Mouse (Mus musculus) spleen, adult 2 months (tissue): ENCODE data around the gene Lrrc8b. TPM values are rescaled to one million over a fixed set of nuclear protein-coding genes. Genes with fewer than 3 reads are reported as not detected.

Experiments used
- DNase-seq, 2 experiments: peaks; one replicate each; pipeline versions ENCODE4 v3.0.0 to v3.0.0-alpha.2; 2012 to 2021; ENCODE audit warnings: low spot score in 2 of 2, low read depth in 1 of 2
- H3K27ac ChIP-seq: fragments of 200-500 bp; 2 replicates; pipeline ENCODE4 v1.5.1; 2012; ENCODE audit warnings: low read length, inconsistent platforms; ENCODE audit not compliant: insufficient read depth
- H3K27me3 ChIP-seq: fragments of 200-500 bp; 2 replicates; pipeline ENCODE4 v1.6.1; 2012; ENCODE audit warnings: mild to moderate bottlenecking, moderate library complexity, low read length, inconsistent platforms; ENCODE audit not compliant: control insufficient read depth, insufficient read depth
- H3K36me3 ChIP-seq: fragments of 200-500 bp; 2 replicates; pipeline ENCODE4 v1.6.1; 2012; ENCODE audit warnings: mild to moderate bottlenecking, low read length, inconsistent platforms; ENCODE audit not compliant: control insufficient read depth, insufficient read depth
- H3K4me1 ChIP-seq: fragments of 200-500 bp; 2 replicates; pipeline ENCODE4 v1.6.1; 2011; ENCODE audit warnings: inconsistent platforms; ENCODE audit not compliant: control insufficient read depth, insufficient read depth, insufficient read length
- H3K4me3 ChIP-seq: fragments of 200-500 bp; 2 replicates; pipeline ENCODE4 v1.5.1; 2011; ENCODE audit warnings: mild to moderate bottlenecking, inconsistent platforms; ENCODE audit not compliant: insufficient read depth, insufficient read length; ENCODE audit errors: extremely low read depth
- CTCF ChIP-seq: fragments of 200-500 bp; IDR thresholded peaks from 2 replicates; pipeline ENCODE4 v1.5.1; 2011; ENCODE audit warnings: mild to moderate bottlenecking, inconsistent platforms; ENCODE audit not compliant: insufficient read depth, insufficient read length, insufficient replicate concordance; ENCODE audit errors: extremely low read depth
- POLR2A ChIP-seq: fragments of 200-500 bp; IDR thresholded peaks from 2 replicates; pipeline ENCODE4 v1.6.1; 2011; ENCODE audit warnings: low read depth, low read length, inconsistent platforms
- WGBS: fragments of 180-500 bp; shearing (Covaris S2); methylation state at CpG from one replicate; pipeline ENCODE4 v1.1.7; 2018; 5-methylcytosine and 5-hydroxymethylcytosine counted together
- polyA plus RNA-seq: library from polyadenylated mRNA; depleted of rRNA; stranded (reverse); fragments of >200 nt; gene quantifications from 2 replicates; pipeline ENCODE4 v1.2.3, GENCODE M21; 2012

The Lrrc8b gene
- polyA plus RNA-seq, 1 experiment: 3.0 TPM

DNA sequence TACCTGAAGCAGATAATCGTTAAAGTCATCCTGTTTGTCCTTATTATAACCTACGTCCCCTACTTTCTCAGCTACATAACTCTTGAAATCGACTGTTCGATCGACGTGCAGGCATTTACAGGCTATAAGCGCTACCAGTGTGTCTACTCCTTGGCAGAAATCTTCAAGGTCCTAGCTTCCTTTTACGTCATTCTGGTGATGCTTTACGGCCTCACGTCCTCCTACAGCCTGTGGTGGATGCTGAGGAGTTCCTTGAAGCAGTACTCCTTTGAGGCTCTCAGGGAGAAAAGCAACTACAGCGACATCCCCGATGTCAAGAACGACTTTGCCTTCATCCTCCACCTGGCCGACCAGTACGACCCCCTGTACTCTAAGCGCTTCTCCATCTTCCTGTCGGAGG lies 65.0 kb downstream of the Lrrc8b start:
- TF ChIP-seq CTCF (no peak), POLR2A (no peak)
- no peak overlapping the region for H3K4me3 ChIP-seq
- no peaks in the 10 kb centered on the region for H3K27me3 ChIP-seq
- no peaks in the 10 kb centered on the region; the same call in 1 of the 2 replicates for H3K36me3 ChIP-seq
- WGBS: 96% methylated on average over 17 of the region's 17 CpGs
- no peaks in the 10 kb centered on the region for H3K4me1 ChIP-seq
- DNase-seq: no peak
- no peak overlapping the region for H3K27ac ChIP-seq

- WGBS: 85% methylated on average over 2 of the region's 2 CpGs
- TF ChIP-seq CTCF: no peak
- TF ChIP-seq POLR2A: no peak
Observed at GRCm38 (mm10) chr5:105483632-105484031, 68.1 kb downstream of the Lrrc8b start.

DNA sequence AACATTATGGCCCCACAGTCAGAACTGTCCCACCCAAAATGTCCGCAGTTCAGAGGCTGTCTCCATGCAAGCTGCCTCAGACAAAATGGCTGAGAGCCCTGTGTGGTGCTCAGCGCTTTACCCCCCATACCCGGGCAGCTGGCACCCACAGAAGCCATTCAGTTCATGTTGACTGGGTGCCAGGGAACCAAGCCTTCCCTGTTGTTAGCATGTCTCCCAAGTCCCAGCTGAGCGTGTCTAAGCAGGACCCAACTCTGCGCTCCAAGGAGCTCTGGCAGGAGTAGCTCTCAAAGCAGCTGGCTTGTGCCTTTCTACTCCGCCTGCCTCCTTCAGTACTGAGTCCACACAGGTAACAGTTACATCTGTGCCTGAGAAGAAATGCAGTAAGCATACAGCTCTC lies 68.7 kb downstream of the Lrrc8b start:
- TF ChIP-seq POLR2A (no peak), CTCF (no peak)
- Histone ChIP-seq H3K4me1 (no peaks in the 10 kb centered on the region), H3K4me3 (no peak overlapping the region), H3K27ac (no peak overlapping the region), H3K27me3 (no peaks in the 10 kb centered on the region), H3K36me3 (no peaks in the 10 kb centered on the region; the same call in 1 of the 2 replicates)
- 98% methylated on average over 6 of the region's 6 CpGs for WGBS
- DNase-seq: no peak

More at GRCm38 (mm10) chr5:105483632-105484031, 68.1 kb downstream of the Lrrc8b start:
- H3K4me1 ChIP-seq: no peaks in the 10 kb centered on the region
- DNase-seq: no peak
- H3K4me3 ChIP-seq: no peak overlapping the region
- no peaks in the 10 kb centered on the region for H3K27me3 ChIP-seq
- H3K36me3 ChIP-seq: no peaks in the 10 kb centered on the region; the same call in 1 of the 2 replicates
- H3K27ac ChIP-seq: no peak overlapping the region

GRCm38 (mm10) chr5:105484891-105485290 lies 69.3 kb downstream of the Lrrc8b start:
- WGBS: 97% methylated on average over 14 of the region's 14 CpGs
- no peak for TF ChIP-seq POLR2A
- no peak for TF ChIP-seq CTCF
- no peak overlapping the region for H3K4me3 ChIP-seq
- no peak for DNase-seq
- H3K4me1 ChIP-seq: no peaks in the 10 kb centered on the region
- H3K27ac ChIP-seq: no peak overlapping the region
- no peaks in the 10 kb centered on the region for H3K27me3 ChIP-seq
- H3K36me3 ChIP-seq: no peaks in the 10 kb centered on the region; the same call in 1 of the 2 replicates

- WGBS: 86% methylated on average over 5 of the region's 5 CpGs
- H3K4me3 ChIP-seq: no peak overlapping the region
- H3K27ac ChIP-seq: no peak overlapping the region
- no peak for DNase-seq
- TF ChIP-seq POLR2A (no peak), CTCF (no peak)
- no peaks in the 10 kb centered on the region for H3K27me3 ChIP-seq
- H3K4me1 ChIP-seq: no peaks in the 10 kb centered on the region; the same call in 1 of the 2 replicates
- no peaks in the 10 kb centered on the region for H3K36me3 ChIP-seq
Observed at GRCm38 (mm10) chr5:105490211-105490610, 74.6 kb downstream of the Lrrc8b start.

DNA sequence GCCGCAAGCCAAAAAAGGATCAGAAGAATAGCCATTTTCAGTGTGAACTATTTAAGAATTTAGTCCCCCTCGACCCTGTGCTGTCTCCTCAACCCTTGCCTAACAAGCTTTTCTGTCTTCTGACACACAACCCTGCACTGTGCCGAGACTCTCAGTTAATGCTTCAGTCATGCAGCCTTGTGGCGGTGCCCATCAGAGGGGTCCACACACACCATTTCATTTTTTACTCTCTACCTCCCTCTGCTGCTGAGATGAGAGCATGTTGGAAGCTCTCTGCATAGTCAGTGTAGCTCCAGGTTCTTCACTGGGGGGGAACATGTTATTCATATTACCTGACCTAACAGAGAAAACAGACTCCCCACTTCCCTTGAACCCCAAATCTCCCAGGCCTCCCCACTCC lies 75.8 kb downstream of the Lrrc8b start:
- TF ChIP-seq POLR2A: no peak
- no peak for TF ChIP-seq CTCF
- 76% methylated on average over 4 of the region's 4 CpGs for WGBS
- Histone ChIP-seq H3K27ac (no peak overlapping the region), H3K4me1 (peaks cover 7% of the 10 kb centered on the region; the same call in 1 of the 2 replicates), H3K36me3 (no peaks in the 10 kb centered on the region), H3K27me3 (no peaks in the 10 kb centered on the region), H3K4me3 (no peak overlapping the region)
- DNase-seq: no peak

GRCm38 (mm10) chr5:105492367-105493246 lies 77.0 kb downstream of the Lrrc8b start:
- H3K27ac ChIP-seq: no peak overlapping the region
- TF ChIP-seq POLR2A: no peak
- peak; percentile 57; the same call in 1 of the 2 replicates for TF ChIP-seq CTCF
- H3K27me3 ChIP-seq: no peaks in the 10 kb centered on the region
- peaks cover 9% of the 10 kb centered on the region; the same call in 1 of the 2 replicates for H3K4me1 ChIP-seq
- H3K36me3 ChIP-seq: no peaks in the 10 kb centered on the region
- DNase-seq: peak; percentile 53 to 67
- 31% methylated on average over 10 of the region's 10 CpGs for WGBS
- no peak overlapping the region for H3K4me3 ChIP-seq
